Mouse (Mus musculus) spleen, adult 10 weeks (tissue): Measurements from ENCODE around the gene Tmem221. TPM values are rescaled to one million over a fixed set of nuclear protein-coding genes. Genes with fewer than 3 reads are reported as not detected.

Experiments used
- polyA plus RNA-seq: library from polyadenylated mRNA; stranded (reverse); fragments of 350-450 nt; fragmentation: Illumina TruSeq; extraction: RNeasy Lipid Tissue Mini Kit (QIAGEN cat#74804); gene quantifications from one replicate; pipeline ENCODE4 v1.2.3, GENCODE M21; 2015; ENCODE audit warnings: low replicate concordance; ENCODE audit not compliant: insufficient read depth

Gene Tmem221
- polyA plus RNA-seq = 4.2 TPM

DNA sequence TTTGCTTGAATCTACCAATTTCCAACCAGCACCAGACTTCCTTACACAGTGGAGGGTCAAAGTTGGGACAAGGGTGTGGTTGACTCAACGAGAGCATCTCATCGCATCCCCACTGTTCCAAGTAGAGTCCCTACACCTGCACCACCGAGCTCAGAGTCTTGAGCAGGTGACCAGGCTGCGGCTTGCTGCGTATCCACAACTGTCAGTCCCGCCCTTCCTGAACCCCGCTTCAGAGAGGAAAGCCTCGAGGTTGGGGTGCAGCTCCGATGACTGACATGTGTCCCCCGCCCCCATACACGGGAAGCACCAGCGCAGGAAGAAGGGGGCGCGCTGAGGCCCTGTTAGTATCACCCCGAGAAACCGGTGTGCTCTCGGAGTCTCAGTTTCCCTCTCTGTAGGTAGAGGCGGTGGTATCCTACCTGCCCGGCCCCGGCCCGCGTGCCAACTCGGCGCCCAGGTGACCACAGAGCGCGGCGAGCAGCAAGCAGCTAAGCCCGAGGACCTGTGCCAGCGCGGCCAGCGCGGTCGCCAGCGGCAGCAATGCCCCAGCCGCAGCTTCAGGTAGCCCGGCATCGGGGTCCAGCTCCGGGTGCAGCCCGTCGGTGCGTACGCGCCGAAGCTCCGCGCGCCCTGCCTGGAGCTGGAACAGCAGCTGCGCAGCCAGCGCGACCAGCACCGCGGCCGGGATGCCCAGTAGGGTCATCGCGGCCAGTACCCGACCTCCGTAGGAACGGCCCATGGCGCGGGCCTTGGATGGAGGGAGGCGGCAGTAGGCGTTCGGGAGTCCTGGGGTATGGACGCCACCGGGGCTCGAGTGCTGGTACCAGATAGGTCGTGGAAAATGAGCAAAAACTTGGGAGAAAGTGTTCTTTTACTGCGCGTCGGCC is at the start of gene Tmem221:
Gene Tmem221 (minus strand): TSS at position 801 of the 887 bp plus-strand sequence.

DNA sequence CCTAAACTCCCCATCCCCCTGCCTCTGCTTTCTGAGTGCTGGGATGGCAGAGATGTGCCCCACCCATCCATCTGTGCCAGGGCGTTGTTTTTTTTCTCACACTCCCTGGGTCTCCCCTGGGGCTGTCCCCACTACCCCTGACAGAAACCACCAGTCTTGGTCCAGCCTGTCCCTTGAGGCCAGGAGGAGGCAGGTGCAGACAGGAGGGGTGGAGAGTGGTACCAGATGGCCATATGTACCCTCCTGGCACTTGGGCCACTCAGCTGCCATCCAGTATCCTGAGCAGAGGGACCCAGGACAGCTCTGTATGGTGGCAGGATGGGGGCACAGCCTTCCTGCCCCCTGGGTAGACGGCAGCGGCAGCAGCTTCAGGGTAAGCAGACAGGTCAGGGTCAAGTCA is 38.8 kb upstream of the Tmem221 start, which contains the start of gene Fam129c:
Gene Fam129c (plus strand): TSS at position 198 of the 400 bp plus-strand sequence.

GRCm38 (mm10) chr8:71591471-71592373 is 33.1 kb upstream of the Tmem221 start, which contains the start of gene Pgls:
Pgls (plus strand) TSS chr8:71592176.

GRCm38 (mm10) chr8:71568387-71568937 is 9.8 kb upstream of the Tmem221 start, which contains the start of gene Slc27a1:
Slc27a1 (plus strand) TSS chr8:71568882.

GRCm38 (mm10) chr8:71566501-71566900 is 7.8 kb upstream of the Tmem221 start, which contains the start of gene Nxnl1:
Nxnl1 (minus strand) TSS chr8:71566601.

DNA sequence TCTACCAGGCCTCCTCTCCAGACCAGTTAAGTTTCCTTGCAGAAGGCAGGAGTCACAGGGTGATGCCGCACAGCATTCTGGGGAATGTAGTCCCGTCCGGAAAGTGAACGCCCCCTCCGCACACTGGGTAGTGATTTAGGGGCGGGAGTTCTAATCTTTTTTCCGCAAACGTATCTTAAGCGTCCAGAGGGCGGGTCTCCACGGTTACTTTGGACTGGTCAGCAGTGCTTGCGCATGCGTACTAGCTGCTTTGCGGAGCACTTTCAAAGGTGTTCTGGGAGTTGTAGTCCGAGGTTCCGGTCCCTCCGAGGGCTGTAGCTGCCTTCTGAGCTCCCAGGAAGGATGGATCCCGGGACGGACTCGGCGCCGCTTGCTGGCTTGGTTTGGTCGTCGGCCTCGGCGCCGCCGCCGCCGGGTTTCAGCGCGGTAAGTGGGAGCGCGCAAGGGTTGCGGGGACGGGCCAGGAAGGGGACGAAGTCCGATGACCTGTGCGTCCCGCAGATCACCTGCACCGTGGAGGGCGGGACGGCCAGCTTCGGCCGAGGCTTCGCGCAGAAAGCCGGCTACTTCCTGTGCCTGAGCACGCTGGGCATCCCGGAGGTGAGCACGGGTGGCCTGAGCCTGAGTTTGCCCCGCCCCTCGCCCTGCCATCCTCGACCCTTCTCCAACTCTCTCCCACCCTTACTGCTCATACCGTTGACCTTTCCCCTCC is 15.9 kb downstream of the Tmem221 start, which contains the start of gene Mvb12a:
Gene Mvb12a (plus strand): TSS at position 291 of the 712 bp plus-strand sequence.

DNA sequence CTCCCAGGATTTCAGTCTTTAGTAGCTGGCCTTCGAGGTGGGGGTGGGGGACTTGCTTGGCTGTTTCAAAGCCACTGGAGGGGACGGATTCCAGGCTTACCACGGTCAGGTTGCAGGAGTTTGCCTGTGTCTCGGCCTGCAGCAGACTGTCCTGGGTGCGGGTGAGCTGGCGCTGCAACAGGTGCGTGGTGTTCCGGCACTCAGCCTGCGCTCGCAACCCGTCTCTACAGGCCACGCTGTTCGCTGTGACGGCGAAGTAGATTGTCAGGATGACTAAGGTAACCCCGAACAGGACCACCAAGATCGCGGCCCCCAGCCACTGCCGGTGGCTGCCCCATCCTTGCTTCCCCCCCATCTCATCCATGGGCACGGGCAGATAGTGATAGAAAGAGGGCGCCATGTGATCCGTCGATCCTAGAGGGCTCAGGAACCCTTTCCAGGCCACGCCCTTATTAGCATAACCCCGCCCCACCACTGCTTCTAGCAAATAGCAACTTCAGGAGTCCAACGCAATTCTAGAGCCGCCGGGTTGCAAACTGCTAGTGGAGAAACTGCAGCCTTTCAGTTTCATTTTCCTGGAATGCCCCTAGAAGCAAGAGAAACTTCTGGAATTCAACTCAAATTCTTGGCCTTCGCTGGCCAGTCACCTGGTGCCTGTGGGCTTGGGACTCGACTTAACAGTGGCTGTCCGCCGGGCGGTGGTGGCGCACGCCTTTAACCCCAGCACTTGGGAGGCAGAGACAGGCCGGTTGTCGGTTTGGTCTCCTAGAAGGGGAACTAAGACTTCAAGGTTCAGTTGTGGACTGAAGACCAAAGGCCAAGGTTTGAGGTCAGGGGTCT is 21.4 kb downstream of the Tmem221 start, which contains the start of gene Bst2:
Gene Bst2 (minus strand): TSS at position 429 of the 840 bp plus-strand sequence.

DNA sequence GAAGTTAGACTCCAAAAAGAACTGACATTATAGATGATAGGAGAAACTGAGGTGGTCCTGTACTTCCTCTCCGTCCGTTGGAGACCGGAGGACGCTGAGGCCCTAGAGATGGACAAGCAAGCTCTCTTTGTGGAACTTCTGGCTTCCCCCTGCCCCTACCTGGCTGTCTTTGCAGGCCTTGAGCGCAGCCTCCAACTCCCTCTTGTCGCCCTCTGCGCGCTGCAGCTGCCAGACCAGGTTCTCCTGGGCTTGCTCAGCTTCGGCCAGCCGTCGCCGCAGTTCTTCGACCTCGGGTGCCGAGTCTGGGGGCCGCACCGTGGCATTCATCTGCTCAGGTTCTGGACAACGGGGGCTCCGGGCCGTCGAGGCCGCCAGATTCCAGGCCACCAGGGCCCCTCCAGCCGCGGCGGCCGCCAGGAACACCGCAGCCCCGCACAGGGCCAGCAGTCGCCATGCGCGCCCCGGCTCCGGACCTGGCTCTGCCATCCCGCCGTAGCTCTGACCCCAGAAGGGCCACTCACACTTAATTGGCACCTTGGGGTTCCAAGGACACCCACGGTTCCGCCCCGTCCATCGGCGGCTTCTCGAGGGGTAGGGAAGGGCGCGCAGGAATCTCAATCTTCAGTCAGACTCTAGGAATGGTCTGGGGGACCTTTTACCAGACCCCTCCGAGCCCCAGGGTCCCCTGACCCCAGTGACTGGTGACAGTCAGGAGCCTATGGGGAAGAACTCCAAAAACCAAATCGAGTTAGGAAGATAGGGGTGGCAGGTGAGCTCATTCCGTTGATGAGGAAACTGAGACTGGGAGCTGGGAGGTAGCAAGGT is 33.2 kb downstream of the Tmem221 start, which contains the start of gene Ccdc194:
Gene Ccdc194 (minus strand): TSS at position 486 of the 825 bp plus-strand sequence.

DNA sequence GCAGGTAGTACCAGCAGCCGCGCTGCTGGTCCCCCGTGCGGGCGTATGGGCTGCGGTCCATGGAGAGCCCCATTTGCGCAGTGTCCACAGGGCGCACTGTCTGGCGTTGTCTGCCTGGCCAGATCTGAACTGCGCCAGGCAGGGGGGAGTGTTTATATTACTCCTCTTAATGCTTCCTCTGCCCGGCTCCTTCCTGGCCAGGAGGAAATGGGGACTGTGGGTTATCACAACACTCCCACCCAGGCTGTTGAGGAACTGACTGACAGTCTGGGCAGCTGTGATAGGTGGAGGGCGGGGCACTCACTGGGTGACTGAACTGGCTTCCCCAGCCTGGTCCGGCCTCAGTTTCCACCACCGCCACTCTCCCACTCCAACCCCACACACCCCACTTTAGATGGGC is 47.0 kb downstream of the Tmem221 start, which contains the start of gene Plvap:
Gene Plvap (minus strand): TSS at position 109 of the 400 bp plus-strand sequence.

Other genes starting within 250 kb of the Tmem221 start
- 71.6 TPM for gene Use1, start 192.0 kb downstream of the Tmem221 start, polyA plus RNA-seq
- gene Ocel1, start 187.6 kb downstream of the Tmem221 start, polyA plus RNA-seq = 14.9 TPM
- 9.6 TPM for gene Nr2f6, start 176.9 kb downstream of the Tmem221 start, polyA plus RNA-seq
- gene Ushbp1, start 163.1 kb downstream of the Tmem221 start, polyA plus RNA-seq = 6.2 TPM
- 49.8 TPM for gene Babam1, start 162.0 kb downstream of the Tmem221 start, polyA plus RNA-seq
- 4.1 TPM for gene Ankle1, start 152.9 kb downstream of the Tmem221 start, polyA plus RNA-seq
- gene Abhd8, start 95.2 kb downstream of the Tmem221 start, polyA plus RNA-seq = 5.3 TPM
- gene Mrpl34, start 93.9 kb downstream of the Tmem221 start, polyA plus RNA-seq = 16.5 TPM
- gene Dda1, start 89.7 kb downstream of the Tmem221 start, polyA plus RNA-seq = 19.1 TPM
- 5.8 TPM for gene Ano8, start 72.9 kb downstream of the Tmem221 start, polyA plus RNA-seq
- 8.0 TPM for gene Gtpbp3, start 70.8 kb downstream of the Tmem221 start, polyA plus RNA-seq
- 52.6 TPM for gene Plvap, start 47.1 kb downstream of the Tmem221 start, polyA plus RNA-seq
- 0.12 TPM for gene Ccdc194, start 33.2 kb downstream of the Tmem221 start, polyA plus RNA-seq
- 78.7 TPM for gene Bst2, start 21.4 kb downstream of the Tmem221 start, polyA plus RNA-seq
- 14.4 TPM for gene Mvb12a, start 15.9 kb downstream of the Tmem221 start, polyA plus RNA-seq
- not detected for gene Nxnl1, start 7.7 kb upstream of the Tmem221 start, polyA plus RNA-seq
- 8.1 TPM for gene Slc27a1, start 10.0 kb upstream of the Tmem221 start, polyA plus RNA-seq
- 13.8 TPM for gene Pgls, start 33.3 kb upstream of the Tmem221 start, polyA plus RNA-seq
- gene Fam129c, start 38.8 kb upstream of the Tmem221 start, polyA plus RNA-seq = 96.5 TPM
- 124 TPM for gene Colgalt1, start 52.1 kb upstream of the Tmem221 start, polyA plus RNA-seq
- gene Unc13a, start 112.9 kb upstream of the Tmem221 start, polyA plus RNA-seq = 0.22 TPM
- 13.5 TPM for gene Jak3, start 117.4 kb upstream of the Tmem221 start, polyA plus RNA-seq
- gene Insl3, start 130.3 kb upstream of the Tmem221 start, polyA plus RNA-seq = 7.9 TPM
- 4.4 TPM for gene B3gnt3, start 142.9 kb upstream of the Tmem221 start, polyA plus RNA-seq
- gene Fcho1, start 166.8 kb upstream of the Tmem221 start, polyA plus RNA-seq = 65.2 TPM